Mouse (Mus musculus) hindbrain, embryonic 15.5 days (tissue): ENCODE measurements around the gene Rpl14. TPM values are rescaled to one million over a fixed set of nuclear protein-coding genes. Genes with fewer than 3 reads are reported as not detected.

ENCODE experiments used
- ATAC-seq: fragments of 200-750 bp; cut with Nextera tagmentation; 2 replicates; pipeline ENCODE4 v1.8.0; 2017; ENCODE audit warnings: low read depth, moderate number of reproducible peaks, moderate TSS enrichment; ENCODE audit not compliant: low FRiP score
- H3K27ac ChIP-seq: fragments of 300-500 bp; sonication (generic); replicated peaks from 2 replicates; pipeline ENCODE4 v1.5.1; 2015; ENCODE audit warnings: mild to moderate bottlenecking, inconsistent platforms
- H3K27me3 ChIP-seq: fragments of 300-500 bp; sonication (generic); 2 replicates; pipeline ENCODE4 v1.6.1; 2015; ENCODE audit warnings: control low read depth, inconsistent platforms
- H3K36me3 ChIP-seq: fragments of 300-500 bp; sonication (generic); 2 replicates; pipeline ENCODE4 v1.6.1; 2015; ENCODE audit warnings: control low read depth, inconsistent platforms
- H3K4me1 ChIP-seq: fragments of 300-500 bp; sonication (generic); replicated peaks from 2 replicates; pipeline ENCODE4 v1.6.1; 2015; ENCODE audit warnings: control low read depth, inconsistent platforms
- H3K4me2 ChIP-seq: fragments of 300-500 bp; sonication (generic); 2 replicates; pipeline ENCODE4 v1.6.1; 2015; ENCODE audit warnings: moderate library complexity, mild to moderate bottlenecking, inconsistent platforms
- H3K4me3 ChIP-seq: fragments of 300-500 bp; sonication (generic); 2 replicates; pipeline ENCODE4 v1.5.1; 2015; ENCODE audit warnings: mild to moderate bottlenecking, inconsistent platforms
- H3K9ac ChIP-seq: fragments of 300-500 bp; sonication (generic); 2 replicates; pipeline ENCODE4 v1.6.1; 2015; ENCODE audit warnings: inconsistent platforms
- H3K9me3 ChIP-seq: fragments of 300-500 bp; sonication (generic); 2 replicates; pipeline ENCODE4 v1.6.1; 2016; ENCODE audit warnings: control low read depth, inconsistent platforms
- WGBS: fragments of 180-500 bp; shearing (Covaris S2); methylation state at CpG from one replicate; pipeline ENCODE4 v1.1.7; 2015; 5-methylcytosine and 5-hydroxymethylcytosine counted together
- polyA plus RNA-seq: library from polyadenylated mRNA; unstranded; fragments of >200 nt; fragmentation: Nextera tagmentation; extraction: Ambion mirVana; gene quantifications from 2 replicates; pipeline ENCODE4 v1.2.1, GENCODE M21; 2015

Gene Rpl14
- polyA plus RNA-seq, 1 experiment from 2014 or later: 408 TPM

- no peak overlapping the region for H3K4me2 ChIP-seq
- no peaks in the 10 kb centered on the region for H3K9me3 ChIP-seq
- H3K4me3 ChIP-seq: no peak overlapping the region
- H3K36me3 ChIP-seq: no peaks in the 10 kb centered on the region
- peaks cover 12% of the 10 kb centered on the region for H3K4me1 ChIP-seq
- H3K27ac ChIP-seq: no peak overlapping the region
- 40% methylated on average over 6 of the region's 6 CpGs for WGBS
- no peak for ATAC-seq
- no peaks in the 10 kb centered on the region for H3K27me3 ChIP-seq
- no peak overlapping the region for H3K9ac ChIP-seq
Observed at GRCm38 (mm10) chr9:120594839-120595238, 23.6 kb downstream of the Rpl14 start.

GRCm38 (mm10) chr9:120595306-120595705 is 24.1 kb downstream of the Rpl14 start:
- Histone ChIP-seq H3K9ac (no peak overlapping the region), H3K4me1 (peaks cover 12% of the 10 kb centered on the region), H3K4me3 (no peak overlapping the region), H3K36me3 (no peaks in the 10 kb centered on the region), H3K9me3 (no peaks in the 10 kb centered on the region), H3K27ac (no peak overlapping the region), H3K4me2 (no peak overlapping the region), H3K27me3 (no peaks in the 10 kb centered on the region)
- no peak for ATAC-seq
- WGBS: 47% methylated on average over 4 of the region's 4 CpGs

- Histone ChIP-seq H3K9ac (no peak overlapping the region), H3K4me3 (no peak overlapping the region), H3K9me3 (no peaks in the 10 kb centered on the region), H3K27me3 (peaks cover 2% of the 10 kb centered on the region; the same call in 1 of the 2 replicates), H3K36me3 (no peaks in the 10 kb centered on the region), H3K27ac (no peak overlapping the region), H3K4me2 (no peak overlapping the region), H3K4me1 (peaks cover 25% of the 10 kb centered on the region)
- WGBS: 23% methylated on average over 17 of the region's 17 CpGs
- ATAC-seq: peak; percentile 37; the same call in 1 of the 2 replicates
Observed at GRCm38 (mm10) chr9:120601488-120602171, 30.4 kb downstream of the Rpl14 start.

- Histone ChIP-seq H3K4me3 (0 out of 2 replicates have a peak overlapping the region, but pooled peaks have one; percentile 8), H3K9me3 (no peaks in the 10 kb centered on the region), H3K4me2 (peak overlapping the region; percentile 49), H3K9ac (no peak overlapping the region), H3K27ac (peak overlapping the region; percentile 21; the same call in 1 of the 2 replicates), H3K4me1 (peaks cover 25% of the 10 kb centered on the region), H3K36me3 (no peaks in the 10 kb centered on the region), H3K27me3 (peaks cover 2% of the 10 kb centered on the region; the same call in 1 of the 2 replicates)
- 52% methylated on average over 17 of the region's 17 CpGs for WGBS
- peak; percentile 61 for ATAC-seq
Observed at GRCm38 (mm10) chr9:120602172-120602838, 31.1 kb downstream of the Rpl14 start.

- Histone ChIP-seq H3K4me3 (0 out of 2 replicates have a peak overlapping the region, but pooled peaks have one; percentile 8), H3K36me3 (no peaks in the 10 kb centered on the region), H3K4me1 (peaks cover 25% of the 10 kb centered on the region), H3K9me3 (no peaks in the 10 kb centered on the region), H3K27ac (peak overlapping the region; percentile 51; the same call in 1 of the 2 replicates), H3K27me3 (peaks cover 2% of the 10 kb centered on the region; the same call in 1 of the 2 replicates), H3K4me2 (peak overlapping the region; percentile 49), H3K9ac (no peak overlapping the region)
- ATAC-seq: peak; percentile 90
- 3% methylated on average over 23 of the region's 23 CpGs for WGBS
Observed at GRCm38 (mm10) chr9:120602839-120603511, 31.7 kb downstream of the Rpl14 start.

GRCm38 (mm10) chr9:120603512-120603908 is 32.3 kb downstream of the Rpl14 start:
- no peak for ATAC-seq
- 14% methylated on average over 10 of the region's 10 CpGs for WGBS
- Histone ChIP-seq H3K27me3 (peaks cover 2% of the 10 kb centered on the region; the same call in 1 of the 2 replicates), H3K9ac (no peak overlapping the region), H3K4me1 (peaks cover 25% of the 10 kb centered on the region), H3K4me2 (peak overlapping the region; percentile 49), H3K27ac (peak overlapping the region; percentile 51; the same call in 1 of the 2 replicates), H3K9me3 (no peaks in the 10 kb centered on the region), H3K36me3 (no peaks in the 10 kb centered on the region), H3K4me3 (no peak overlapping the region)

GRCm38 (mm10) chr9:120603956-120604355 is 32.7 kb downstream of the Rpl14 start:
- H3K9ac ChIP-seq: no peak overlapping the region
- no peak for ATAC-seq
- peaks cover 2% of the 10 kb centered on the region; the same call in 1 of the 2 replicates for H3K27me3 ChIP-seq
- no peaks in the 10 kb centered on the region for H3K36me3 ChIP-seq
- no peak overlapping the region for H3K27ac ChIP-seq
- 44% methylated on average over 12 of the region's 12 CpGs for WGBS
- H3K4me2 ChIP-seq: no peak overlapping the region
- H3K9me3 ChIP-seq: no peaks in the 10 kb centered on the region
- H3K4me1 ChIP-seq: peaks cover 25% of the 10 kb centered on the region
- no peak overlapping the region for H3K4me3 ChIP-seq

GRCm38 (mm10) chr9:120611055-120611454 is 39.8 kb downstream of the Rpl14 start:
- H3K4me3 ChIP-seq: no peak overlapping the region
- H3K27ac ChIP-seq: no peak overlapping the region
- no peak overlapping the region for H3K9ac ChIP-seq
- H3K4me2 ChIP-seq: no peak overlapping the region
- no peaks in the 10 kb centered on the region for H3K4me1 ChIP-seq
- no peaks in the 10 kb centered on the region for H3K27me3 ChIP-seq
- no peaks in the 10 kb centered on the region for H3K36me3 ChIP-seq
- no peak for ATAC-seq
- no peaks in the 10 kb centered on the region for H3K9me3 ChIP-seq

- no peaks in the 10 kb centered on the region for H3K9me3 ChIP-seq
- 95% methylated on average over 6 of the region's 6 CpGs for WGBS
- no peaks in the 10 kb centered on the region for H3K36me3 ChIP-seq
- no peak overlapping the region for H3K4me2 ChIP-seq
- no peak overlapping the region for H3K9ac ChIP-seq
- peaks cover 2% of the 10 kb centered on the region for H3K4me1 ChIP-seq
- ATAC-seq: no peak
- no peaks in the 10 kb centered on the region for H3K27me3 ChIP-seq
- H3K4me3 ChIP-seq: no peak overlapping the region
- H3K27ac ChIP-seq: no peak overlapping the region
Observed at GRCm38 (mm10) chr9:120614059-120614458, 42.8 kb downstream of the Rpl14 start.

- H3K4me2 ChIP-seq: no peak overlapping the region
- no peak overlapping the region for H3K4me3 ChIP-seq
- H3K9ac ChIP-seq: no peak overlapping the region
- H3K27me3 ChIP-seq: no peaks in the 10 kb centered on the region
- peaks cover 20% of the 10 kb centered on the region for H3K4me1 ChIP-seq
- ATAC-seq: no peak
- no peaks in the 10 kb centered on the region for H3K36me3 ChIP-seq
- H3K9me3 ChIP-seq: 0 out of 2 replicates have a peak, but pooled peaks cover 4% of the 10 kb centered on the region
- WGBS: 81% methylated on average over 6 of the region's 6 CpGs
- H3K27ac ChIP-seq: no peak overlapping the region
Observed at GRCm38 (mm10) chr9:120618101-120618500, 46.9 kb downstream of the Rpl14 start.

- Histone ChIP-seq H3K4me1 (peaks cover 20% of the 10 kb centered on the region), H3K27ac (peak overlapping the region; percentile 75), H3K9me3 (0 out of 2 replicates have a peak, but pooled peaks cover 7% of the 10 kb centered on the region), H3K4me2 (peak overlapping the region; percentile 52), H3K9ac (peak overlapping the region; percentile 21; the same call in 1 of the 2 replicates), H3K36me3 (no peaks in the 10 kb centered on the region), H3K27me3 (no peaks in the 10 kb centered on the region), H3K4me3 (peak overlapping the region; percentile 14; the same call in 1 of the 2 replicates)
- WGBS: 6% methylated on average over 10 of the region's 10 CpGs
- ATAC-seq: peak; percentile 63; the same call in 1 of the 2 replicates
Observed at GRCm38 (mm10) chr9:120619347-120619708, 48.1 kb downstream of the Rpl14 start.
